Mouse (Mus musculus) hindbrain, embryonic 16.5 days (tissue): ENCODE measurements at regions not wholly inside any gene's neighbourhood (a gene's known extent, or its start where the extent isn't known, plus 50 kb on each side); places are given as distances from the start of the nearest gene placed in this dataset.

Source experiments
- ATAC-seq: fragments of 200-750 bp; cut with Nextera tagmentation; 2 replicates; pipeline ENCODE4 v1.8.0; 2017; ENCODE audit warnings: moderate TSS enrichment, moderate library complexity
- H3K27ac ChIP-seq: fragments of 300-500 bp; sonication (generic); 2 replicates; pipeline ENCODE4 v1.5.1; 2014; ENCODE audit warnings: low read depth, mild to moderate bottlenecking, control low read depth, low read length, moderate library complexity
- H3K27me3 ChIP-seq: fragments of 300-500 bp; sonication (generic); replicated peaks from 2 replicates; pipeline ENCODE4 v1.6.1; 2014; ENCODE audit warnings: low read length; ENCODE audit not compliant: control insufficient read depth, insufficient read depth
- H3K36me3 ChIP-seq: fragments of 300-500 bp; sonication (generic); 2 replicates; pipeline ENCODE4 v1.6.1; 2014; ENCODE audit warnings: mild to moderate bottlenecking, low read length, moderate library complexity, mixed read lengths; ENCODE audit not compliant: control insufficient read depth, insufficient read depth
- H3K4me1 ChIP-seq: fragments of 300-500 bp; sonication (generic); 2 replicates; pipeline ENCODE4 v1.6.1; 2014; ENCODE audit warnings: low read depth, low read length; ENCODE audit not compliant: control insufficient read depth, insufficient read depth
- H3K4me2 ChIP-seq: fragments of 300-500 bp; sonication (generic); 2 replicates; pipeline ENCODE4 v1.6.1; 2014; ENCODE audit warnings: mild to moderate bottlenecking, low read length, control low read depth, moderate library complexity
- H3K4me3 ChIP-seq: fragments of 300-500 bp; sonication (generic); 2 replicates; pipeline ENCODE4 v1.5.1; 2014; ENCODE audit warnings: mild to moderate bottlenecking, low read length, control low read depth, moderate library complexity
- H3K9ac ChIP-seq: fragments of 300-500 bp; sonication (generic); 2 replicates; pipeline ENCODE4 v1.6.1; 2014; ENCODE audit warnings: low read depth, mild to moderate bottlenecking, control low read depth, low read length, moderate library complexity
- H3K9me3 ChIP-seq: fragments of 300-500 bp; sonication (generic); 2 replicates; pipeline ENCODE4 v1.6.1; 2014; ENCODE audit warnings: mild to moderate bottlenecking, low read length, moderate library complexity; ENCODE audit not compliant: control insufficient read depth
- WGBS: fragments of 180-500 bp; shearing (Covaris S2); extraction: QIAGEN DNeasy Blood & Tissue Kit; methylation state at CpG from one replicate; pipeline ENCODE4 v1.1.7; 2014; 5-methylcytosine and 5-hydroxymethylcytosine counted together

- H3K9me3 ChIP-seq = no peaks in the 10 kb centered on the region
- no peaks in the 10 kb centered on the region for H3K27me3 ChIP-seq
- no peak overlapping the region for H3K9ac ChIP-seq
- 18% methylated on average over 1 of the region's 1 CpGs for WGBS
- ATAC-seq = peak; percentile 64; the same call in 1 of the 2 replicates
- no peaks in the 10 kb centered on the region for H3K4me1 ChIP-seq
- H3K27ac ChIP-seq = no peak overlapping the region
- no peak overlapping the region for H3K4me3 ChIP-seq
- no peaks in the 10 kb centered on the region for H3K36me3 ChIP-seq
- H3K4me2 ChIP-seq = no peak overlapping the region
Observed at GRCm38 (mm10) chr10:51056950-51057349, 162.4 kb downstream of the Sim1 start.

- H3K4me2 ChIP-seq = no peak overlapping the region
- H3K27ac ChIP-seq = no peak overlapping the region
- no peaks in the 10 kb centered on the region for H3K9me3 ChIP-seq
- 88% methylated on average over 5 of the region's 5 CpGs for WGBS
- no peaks in the 10 kb centered on the region for H3K27me3 ChIP-seq
- no peaks in the 10 kb centered on the region for H3K36me3 ChIP-seq
- no peaks in the 10 kb centered on the region for H3K4me1 ChIP-seq
- no peak overlapping the region for H3K9ac ChIP-seq
- no peak overlapping the region for H3K4me3 ChIP-seq
- no peak for ATAC-seq
Observed at GRCm38 (mm10) chr10:51058333-51058732, 163.8 kb downstream of the Sim1 start.

- Histone ChIP-seq H3K36me3 (no peaks in the 10 kb centered on the region), H3K4me3 (no peak overlapping the region), H3K9ac (no peak overlapping the region), H3K4me1 (no peaks in the 10 kb centered on the region), H3K27ac (no peak overlapping the region), H3K27me3 (no peaks in the 10 kb centered on the region), H3K9me3 (no peaks in the 10 kb centered on the region), H3K4me2 (no peak overlapping the region)
- WGBS = 90% methylated on average over 1 of the region's 1 CpGs
- no peak for ATAC-seq
Observed at GRCm38 (mm10) chr10:51101590-51101989, 207.0 kb downstream of the Sim1 start.

DNA sequence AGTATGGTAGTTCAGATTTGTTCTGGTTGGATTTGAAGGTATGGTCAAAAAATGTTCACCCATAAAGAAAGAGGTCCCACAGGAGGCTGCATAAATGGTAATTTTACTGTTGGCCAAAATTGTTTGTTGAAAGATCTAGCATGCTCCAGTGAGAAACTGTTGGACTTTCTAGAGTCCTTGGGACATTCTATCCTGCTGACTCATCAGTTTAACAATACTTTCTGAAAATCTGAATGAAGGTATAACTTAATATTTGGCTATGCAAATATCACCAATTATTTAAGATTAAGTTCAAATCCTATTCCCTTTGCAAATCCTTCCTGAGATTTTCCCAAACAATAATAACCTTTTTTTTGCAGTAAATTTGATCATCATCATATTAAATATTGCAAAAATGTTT lies 257.3 kb downstream of the Sim1 start:
- Histone ChIP-seq H3K27me3 (no peaks in the 10 kb centered on the region), H3K36me3 (no peaks in the 10 kb centered on the region), H3K9ac (no peak overlapping the region), H3K9me3 (no peaks in the 10 kb centered on the region), H3K4me1 (no peaks in the 10 kb centered on the region; the same call in 1 of the 2 replicates), H3K27ac (no peak overlapping the region), H3K4me2 (no peak overlapping the region), H3K4me3 (no peak overlapping the region)
- ATAC-seq = no peak

GRCm38 (mm10) chr10:51153484-51153985 lies 259.0 kb downstream of the Sim1 start:
- Histone ChIP-seq H3K27ac (no peak overlapping the region), H3K4me2 (peak overlapping the region; percentile 60), H3K4me3 (peak overlapping the region; percentile 26), H3K9me3 (no peaks in the 10 kb centered on the region), H3K36me3 (no peaks in the 10 kb centered on the region), H3K27me3 (no peaks in the 10 kb centered on the region), H3K4me1 (no peaks in the 10 kb centered on the region; the same call in 1 of the 2 replicates), H3K9ac (peak overlapping the region; percentile 33; the same call in 1 of the 2 replicates)
- WGBS = 6% methylated on average over 13 of the region's 13 CpGs
- ATAC-seq = peak; percentile 95

DNA sequence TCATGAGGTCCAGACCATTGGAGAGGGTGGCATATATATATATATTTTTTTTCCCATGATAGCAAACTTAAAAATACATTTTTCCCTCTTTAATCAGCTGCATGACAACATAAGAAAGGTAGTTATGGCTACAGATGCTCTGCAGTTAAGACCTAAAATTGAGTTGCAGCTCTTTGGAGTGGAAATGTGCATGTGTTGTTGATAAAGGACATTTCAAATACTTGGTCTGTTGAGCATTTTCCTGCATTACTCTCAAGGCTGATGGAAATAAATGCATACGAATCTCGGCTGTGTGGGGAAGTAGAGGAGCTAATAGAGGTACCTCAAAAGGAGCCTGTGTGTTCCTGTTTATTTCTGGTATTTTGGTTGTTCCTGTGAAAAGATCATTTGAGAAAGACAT lies 259.5 kb downstream of the Sim1 start:
- Histone ChIP-seq H3K27me3 (no peaks in the 10 kb centered on the region), H3K4me1 (no peaks in the 10 kb centered on the region; the same call in 1 of the 2 replicates), H3K4me3 (no peak overlapping the region), H3K4me2 (peak overlapping the region; percentile 60), H3K9ac (no peak overlapping the region), H3K9me3 (no peaks in the 10 kb centered on the region), H3K27ac (no peak overlapping the region), H3K36me3 (no peaks in the 10 kb centered on the region)
- 48% methylated on average over 2 of the region's 2 CpGs for WGBS
- no peak for ATAC-seq

- no peak for ATAC-seq
- H3K4me1 ChIP-seq = no peaks in the 10 kb centered on the region; the same call in 1 of the 2 replicates
- no peak overlapping the region for H3K4me3 ChIP-seq
- H3K4me2 ChIP-seq = no peak overlapping the region
- no peaks in the 10 kb centered on the region for H3K9me3 ChIP-seq
- H3K27ac ChIP-seq = no peak overlapping the region
- no peaks in the 10 kb centered on the region for H3K36me3 ChIP-seq
- no peak overlapping the region for H3K9ac ChIP-seq
- no peaks in the 10 kb centered on the region for H3K27me3 ChIP-seq
- 87% methylated on average over 2 of the region's 2 CpGs for WGBS
Observed at GRCm38 (mm10) chr10:51154743-51155142, 260.2 kb downstream of the Sim1 start.

- Histone ChIP-seq H3K9me3 (no peaks in the 10 kb centered on the region), H3K36me3 (no peaks in the 10 kb centered on the region), H3K4me2 (no peak overlapping the region), H3K4me1 (no peaks in the 10 kb centered on the region), H3K4me3 (no peak overlapping the region), H3K27ac (no peak overlapping the region), H3K27me3 (no peaks in the 10 kb centered on the region), H3K9ac (no peak overlapping the region)
- WGBS = 81% methylated on average over 3 of the region's 3 CpGs
- ATAC-seq = no peak
Observed at GRCm38 (mm10) chr10:51173619-51174018, 279.1 kb downstream of the Sim1 start.

- Histone ChIP-seq H3K9me3 (no peaks in the 10 kb centered on the region), H3K4me2 (no peak overlapping the region), H3K4me1 (no peaks in the 10 kb centered on the region), H3K4me3 (no peak overlapping the region), H3K9ac (no peak overlapping the region), H3K36me3 (no peaks in the 10 kb centered on the region), H3K27ac (no peak overlapping the region), H3K27me3 (no peaks in the 10 kb centered on the region)
- ATAC-seq = no peak
- WGBS = 86% methylated on average over 3 of the region's 3 CpGs
Observed at GRCm38 (mm10) chr10:51175993-51176577, 281.5 kb downstream of the Sim1 start.
